Mouse (Mus musculus): ENCODE data around the gene Cypt15. TPM values are rescaled to one million over a fixed set of nuclear protein-coding genes. Genes with fewer than 3 reads are reported as not detected.
"Not testable (repeated sequence)": the region's sequence is repeated elsewhere in the genome, so short reads cannot be mapped to it uniquely, and the experiment has no call there.

Gene Cypt15
- not detected in 2 replicates for polyA plus RNA-seq (2015; fragmentation: Nextera tagmentation; extraction: Ambion mirVana)

DNA sequence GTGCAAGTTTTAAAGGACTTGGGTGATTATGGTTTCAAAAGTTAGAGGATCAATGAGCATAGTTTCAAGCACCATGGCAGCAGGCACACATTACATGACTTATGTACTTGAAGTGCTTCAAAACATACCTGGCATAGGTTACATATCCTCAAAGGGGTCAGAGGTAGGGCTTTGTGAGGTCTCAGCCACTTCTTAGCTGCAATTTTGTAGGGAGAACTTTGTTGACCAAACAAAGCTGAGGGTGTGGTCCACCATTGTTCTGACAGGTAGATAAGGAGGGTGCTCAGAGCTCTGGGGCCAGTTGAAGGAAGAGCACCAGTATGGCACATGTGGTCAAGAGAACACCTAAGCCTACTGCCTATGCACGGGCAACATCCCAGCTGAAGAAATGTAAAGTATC is at the start of gene Cypt15:
Gene Cypt15, plus strand, starts transcription at position 301 of the 400 bp plus-strand sequence.
- H3K9me3 ChIP-seq (replicated peaks; ENCODE audit: control insufficient read depth, low read length); H3K9ac ChIP-seq (ENCODE audit: low read depth, low read length); ATAC-seq (ENCODE audit: low read depth); H3K27ac ChIP-seq (ENCODE audit: low read length); H3K36me3 ChIP-seq (ENCODE audit: control insufficient read depth, insufficient read depth); H3K4me2 ChIP-seq (ENCODE audit: low read depth, low read length); H3K4me1 ChIP-seq (ENCODE audit: control insufficient read depth, low read depth, low read length); H3K27me3 ChIP-seq (ENCODE audit: control insufficient read depth, insufficient read depth, low read depth, low read length); H3K4me3 ChIP-seq (ENCODE audit: low read depth, low read length): not testable (repeated sequence)
- WGBS (ENCODE audit: insufficient replicate concordance), result 59% methylated on average over 1 of the region's 1 CpGs

DNA sequence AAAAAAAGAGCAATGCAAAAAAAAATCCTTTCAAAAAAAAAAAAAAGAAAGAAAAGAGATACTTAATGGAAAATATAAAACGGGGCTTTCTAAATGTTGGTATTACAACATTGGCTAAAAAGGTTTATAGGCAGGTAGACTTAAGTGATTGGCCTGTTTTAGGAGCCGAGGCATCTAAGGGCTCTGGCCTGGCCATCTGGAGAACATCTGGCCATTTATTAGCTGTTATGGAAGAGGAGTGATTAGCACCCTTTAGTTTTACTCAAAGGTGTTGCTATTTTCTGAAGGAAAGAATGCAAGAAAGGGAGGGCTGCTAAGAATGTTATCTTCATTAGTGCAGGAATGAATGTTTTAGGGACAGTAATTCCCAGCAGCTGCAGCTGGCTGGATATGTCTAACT is 24.9 kb downstream of the Cypt15 start:
- 45% methylated on average over 2 of the region's 2 CpGs for WGBS (ENCODE audit: insufficient replicate concordance)
- Histone ChIP-seq H3K4me3 (ENCODE audit: low read depth, low read length) (no peak overlapping the region), H3K27me3 (ENCODE audit: control insufficient read depth, insufficient read depth, low read depth, low read length) (no peaks in the 10 kb centered on the region)

DNA sequence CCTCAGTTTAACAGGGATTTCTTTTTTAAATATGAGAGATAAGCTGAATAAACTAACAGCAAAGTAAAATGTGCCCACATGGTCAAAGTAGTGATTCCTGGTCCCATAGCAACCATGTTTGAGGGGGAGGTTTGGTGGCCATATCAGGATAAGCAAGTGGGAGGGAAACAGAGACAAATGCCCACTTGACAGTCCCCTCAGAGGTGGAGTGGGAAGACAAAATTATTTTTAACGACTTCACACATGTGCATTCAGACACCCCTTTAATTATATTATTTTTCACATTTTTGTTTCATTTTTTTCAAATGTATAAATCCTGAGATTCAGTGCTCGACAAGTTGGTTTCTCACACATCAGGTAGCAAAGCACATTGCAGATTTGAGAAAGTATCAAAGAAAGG is 32.8 kb downstream of the Cypt15 start:
- no peaks in the 10 kb centered on the region for H3K9me3 ChIP-seq (replicated peaks; ENCODE audit: control insufficient read depth, low read length)
- no peak for ATAC-seq (ENCODE audit: low read depth)
- WGBS (ENCODE audit: insufficient replicate concordance), result 38% methylated on average over 2 of the region's 2 CpGs
- no peak overlapping the region for H3K9ac ChIP-seq (ENCODE audit: low read depth, low read length)
- H3K4me2 ChIP-seq (ENCODE audit: low read depth, low read length), result no peak overlapping the region
- H3K27ac ChIP-seq (ENCODE audit: low read length), result no peak overlapping the region
- H3K36me3 ChIP-seq (ENCODE audit: control insufficient read depth, insufficient read depth), result no peaks in the 10 kb centered on the region
- H3K4me3 ChIP-seq (ENCODE audit: low read depth, low read length), result no peak overlapping the region
- no peaks in the 10 kb centered on the region for H3K27me3 ChIP-seq (ENCODE audit: control insufficient read depth, insufficient read depth, low read depth, low read length)
- H3K4me1 ChIP-seq (ENCODE audit: control insufficient read depth, low read depth, low read length), result no peaks in the 10 kb centered on the region

More for the DNA sequence above, 24.9 kb downstream of the Cypt15 start:
- no peak overlapping the region for H3K27ac ChIP-seq (ENCODE audit: low read length)
- no peaks in the 10 kb centered on the region for H3K4me1 ChIP-seq (ENCODE audit: control insufficient read depth, low read depth, low read length)
- no peak for ATAC-seq (ENCODE audit: low read depth)
- H3K36me3 ChIP-seq (ENCODE audit: control insufficient read depth, insufficient read depth), result no peaks in the 10 kb centered on the region
- no peak overlapping the region for H3K9ac ChIP-seq (ENCODE audit: low read depth, low read length)
- H3K9me3 ChIP-seq (replicated peaks; ENCODE audit: control insufficient read depth, low read length), result no peaks in the 10 kb centered on the region
- no peak overlapping the region for H3K4me2 ChIP-seq (ENCODE audit: low read depth, low read length)

DNA sequence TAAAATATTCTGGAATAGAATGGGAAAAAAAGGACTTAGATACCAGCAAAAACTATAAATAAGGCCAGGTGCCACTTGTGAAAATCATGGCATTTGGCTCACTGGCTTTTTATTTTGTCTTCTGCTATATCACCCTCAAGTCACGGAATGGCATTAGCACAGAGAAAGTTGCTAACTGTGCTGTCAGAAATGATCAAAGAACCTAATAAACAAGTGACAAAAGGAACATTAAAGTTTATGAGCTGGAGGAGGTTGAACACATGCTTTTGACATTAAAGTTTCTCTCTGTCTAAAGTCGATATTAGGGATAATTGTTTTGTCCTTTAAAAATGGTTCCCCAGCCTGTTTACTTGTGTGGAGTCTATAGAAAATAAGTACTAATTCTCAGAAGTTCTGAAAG is 37.7 kb downstream of the Cypt15 start:
- no peaks in the 10 kb centered on the region for H3K36me3 ChIP-seq (ENCODE audit: control insufficient read depth, insufficient read depth)
- no peaks in the 10 kb centered on the region for H3K4me1 ChIP-seq (ENCODE audit: control insufficient read depth, low read depth, low read length)
- H3K27ac ChIP-seq (ENCODE audit: low read length), result no peak overlapping the region
- no peak for ATAC-seq (ENCODE audit: low read depth)
- no peaks in the 10 kb centered on the region for H3K9me3 ChIP-seq (replicated peaks; ENCODE audit: control insufficient read depth, low read length)
- no peak overlapping the region for H3K9ac ChIP-seq (ENCODE audit: low read depth, low read length)
- 47% methylated on average over 2 of the region's 2 CpGs for WGBS (ENCODE audit: insufficient replicate concordance)
- no peak overlapping the region for H3K4me3 ChIP-seq (ENCODE audit: low read depth, low read length)
- no peak overlapping the region for H3K4me2 ChIP-seq (ENCODE audit: low read depth, low read length)
- no peaks in the 10 kb centered on the region for H3K27me3 ChIP-seq (ENCODE audit: control insufficient read depth, insufficient read depth, low read depth, low read length)

Data from liver, embryonic 16.5 days (tissue).